Mouse (Mus musculus): ENCODE measurements at regions not wholly inside any gene's neighbourhood (a gene's known extent, or its start where the extent isn't known, plus 50 kb on each side); places are given as distances from the start of the nearest gene placed in this dataset.
A peak's percentile ranks its signal among the peaks of the same experiment; 100 is the strongest.
"Not testable (repeated sequence)": the region's sequence is repeated elsewhere in the genome, so short reads cannot be mapped to it uniquely, and the experiment has no call there.

DNA sequence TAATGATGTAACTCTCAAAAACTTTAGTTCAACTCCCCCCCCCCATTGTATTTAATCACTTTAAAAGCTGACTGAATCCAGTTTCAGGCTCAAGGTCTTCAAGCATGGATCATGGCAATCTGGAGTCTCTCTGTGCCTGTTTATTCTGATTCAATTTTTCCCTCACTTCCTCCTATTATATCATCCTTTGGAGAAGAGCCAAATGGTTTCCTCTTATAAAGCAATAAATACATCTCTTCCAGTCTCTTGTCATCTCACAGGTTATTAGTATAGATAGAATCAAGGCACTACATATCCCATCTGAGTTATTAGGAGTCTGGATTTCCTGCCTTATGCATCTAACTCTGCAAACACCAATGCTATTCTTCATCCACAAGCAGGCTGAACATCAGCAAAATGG, 530.2 kb upstream of the Pdcd1 start:
- DNase-seq (ENCODE audit: low spot score): no peak
- intact Hi-C loops (cut with DNase I): no loop called here

DNA sequence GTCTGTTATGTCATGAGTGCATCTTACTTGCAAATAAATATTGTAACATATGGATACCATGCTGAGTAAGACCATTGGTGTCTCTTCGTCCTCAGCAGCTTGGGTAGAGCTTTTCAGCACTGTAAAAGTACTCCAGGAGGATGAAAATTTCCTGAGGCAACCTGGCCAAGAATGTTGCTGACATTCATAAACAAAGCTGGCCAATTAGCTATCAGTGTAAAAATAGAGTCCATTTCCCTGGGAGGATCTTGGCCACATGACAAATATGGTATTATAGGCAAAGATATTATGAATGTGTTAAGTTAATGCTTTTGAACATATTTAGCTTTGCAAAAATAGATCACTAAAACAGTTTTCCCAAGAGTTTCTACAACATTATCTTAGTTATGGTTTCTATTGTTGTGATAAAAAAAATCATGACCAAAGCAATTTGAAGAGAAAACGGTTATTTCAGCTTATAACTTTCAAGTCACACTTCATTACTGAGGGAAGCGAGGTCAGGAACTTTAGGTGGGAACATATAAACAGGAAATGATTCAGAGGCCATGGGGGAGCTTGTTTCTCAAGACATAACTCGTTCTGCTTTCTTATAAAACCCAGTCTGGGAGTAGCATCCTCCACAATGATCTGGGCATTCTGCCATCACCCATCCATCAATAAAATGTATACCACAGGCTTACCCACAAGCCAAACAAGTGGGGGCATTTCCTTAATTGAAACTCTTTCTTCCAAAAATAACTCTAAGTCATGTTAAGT, 529.5 kb upstream of the Pdcd1 start:
- intact Hi-C loops (cut with DNase I): no loop called here
- no peak for DNase-seq (ENCODE audit: low spot score)

DNA sequence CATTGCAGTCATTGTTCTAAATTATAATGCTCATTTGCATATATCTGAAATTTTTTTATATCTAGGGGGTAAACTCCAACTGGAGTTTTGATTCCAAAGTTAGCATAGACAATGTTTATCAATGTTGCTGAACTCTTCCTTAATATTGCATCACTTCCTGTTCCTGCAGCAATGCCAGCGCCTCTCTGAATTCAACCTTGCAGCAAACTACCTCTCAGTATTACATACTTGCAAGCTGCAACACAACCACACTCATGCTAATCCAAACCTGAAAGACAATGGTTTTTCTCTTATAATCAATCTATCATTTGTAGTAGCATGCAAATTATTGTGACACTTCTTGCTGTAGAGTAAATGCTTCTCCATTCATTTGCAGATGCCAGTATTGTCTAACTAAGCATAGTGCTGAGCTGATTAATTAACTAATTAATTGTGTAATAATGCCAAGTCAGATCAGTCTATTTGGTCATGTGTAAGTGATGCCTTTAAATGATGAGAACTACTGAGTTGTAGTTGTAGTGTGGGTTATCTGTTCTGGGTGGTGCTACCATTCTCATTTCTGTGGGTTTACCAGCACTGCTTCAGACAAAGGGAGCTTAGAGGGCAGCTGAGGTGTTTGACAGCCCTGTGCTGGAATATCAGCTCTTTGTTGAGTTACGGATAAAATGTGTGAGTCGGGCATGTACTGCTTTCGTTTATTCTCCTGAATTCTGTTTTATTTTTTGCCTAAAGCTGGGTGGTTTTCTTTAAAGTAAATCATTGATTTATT, 480.6 kb upstream of the Pdcd1 start:
- intact Hi-C loops (cut with DNase I): no loop called here
- no peak for DNase-seq (ENCODE audit: low spot score)

DNA sequence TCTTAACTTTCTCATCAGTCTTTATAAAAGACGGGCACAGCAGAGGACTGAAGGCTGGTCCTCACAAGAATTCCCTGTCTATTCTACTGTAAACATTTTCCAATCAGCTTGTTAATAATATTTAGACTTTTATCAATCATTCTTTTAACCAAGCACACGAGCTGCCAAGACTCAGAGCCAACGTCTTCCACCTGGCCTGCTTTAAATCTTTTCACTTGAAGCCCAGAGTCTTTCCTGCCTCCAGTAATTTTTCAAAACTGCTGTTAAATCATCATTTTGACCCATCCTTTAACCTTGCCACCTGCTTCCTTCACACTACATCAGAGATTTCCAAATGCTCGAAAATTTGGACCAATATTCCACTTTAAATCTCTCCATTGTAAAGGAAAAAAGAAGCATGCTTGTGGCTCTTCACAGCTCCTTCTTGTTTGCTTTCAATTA, 451.7 kb upstream of the Pdcd1 start:
- intact Hi-C loops (cut with DNase I): no loop called here
- no peak for DNase-seq (ENCODE audit: low spot score)

DNA sequence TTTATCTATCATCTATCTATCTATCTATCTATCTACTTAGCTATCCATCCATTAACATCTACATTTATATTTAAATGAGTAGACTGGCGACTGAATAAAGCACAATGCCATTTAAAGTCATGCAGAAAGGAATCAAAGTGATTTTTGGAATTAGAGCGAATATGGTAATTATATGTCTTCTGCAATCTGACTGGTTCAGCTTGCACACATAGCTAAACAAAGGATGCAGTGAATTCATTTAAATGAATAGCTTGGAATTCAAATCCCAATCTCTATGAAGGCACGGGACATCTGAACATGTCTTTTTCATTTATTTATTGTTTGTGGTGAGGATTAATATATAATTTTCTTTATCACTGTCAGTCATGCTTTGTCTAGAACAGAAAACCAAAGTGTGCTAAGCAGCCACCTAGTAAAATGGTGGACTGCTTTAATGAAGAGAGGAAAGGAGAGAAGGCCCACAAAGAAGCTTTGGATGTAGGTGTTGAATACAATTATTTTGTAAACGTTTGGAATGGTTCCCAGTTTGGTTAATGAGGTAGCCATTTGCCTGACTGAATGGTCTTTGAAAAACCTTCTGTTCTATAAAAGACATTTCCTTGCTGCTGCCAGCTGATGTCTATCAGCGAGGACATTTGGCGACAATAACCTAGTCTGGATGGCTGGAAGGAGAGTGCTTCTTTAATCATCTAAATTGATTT, 451.2 kb upstream of the Pdcd1 start:
- intact Hi-C loops (cut with DNase I): no loop called here

DNA sequence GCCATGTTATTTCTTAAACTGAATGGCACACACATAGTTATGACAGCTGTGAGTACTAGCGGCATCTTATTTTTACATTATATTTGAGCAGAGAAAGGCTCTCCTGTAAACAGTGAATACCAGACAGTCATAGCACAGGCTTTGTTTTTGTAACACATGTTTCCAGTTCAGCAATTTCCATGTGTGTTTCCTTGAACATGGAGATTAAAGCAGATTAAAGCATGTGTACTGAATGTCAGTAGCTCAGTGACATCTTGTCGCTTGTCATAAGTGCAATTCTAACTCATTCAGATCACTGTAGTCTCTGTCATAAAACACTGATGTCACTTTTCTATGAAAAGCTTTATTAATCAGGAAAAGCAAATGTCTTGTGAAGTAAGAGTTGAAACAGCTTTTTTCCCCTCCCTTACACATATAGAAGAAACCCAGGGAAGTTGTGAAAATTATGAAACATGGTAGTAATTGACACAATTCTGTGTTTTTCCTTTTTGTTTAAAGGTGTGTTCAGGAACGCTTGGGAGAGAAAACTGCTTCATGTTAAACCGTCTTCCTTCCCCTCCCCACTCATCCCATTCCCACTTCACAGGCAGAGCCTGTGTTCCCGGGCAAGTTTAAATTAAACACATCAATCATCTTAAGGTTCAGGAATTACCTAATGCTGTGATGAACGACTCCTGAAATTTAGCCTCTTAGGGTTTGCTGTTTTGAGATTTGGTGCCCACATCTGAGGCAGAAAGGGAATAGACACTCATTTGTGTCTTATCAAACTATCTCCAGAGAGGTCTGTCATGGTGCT, 449.9 kb upstream of the Pdcd1 start:
- no peak for DNase-seq (ENCODE audit: low spot score)
- intact Hi-C loops (cut with DNase I): no loop called here

More for the DNA sequence above, 451.2 kb upstream of the Pdcd1 start:
- no peak for DNase-seq (ENCODE audit: low spot score)

DNA sequence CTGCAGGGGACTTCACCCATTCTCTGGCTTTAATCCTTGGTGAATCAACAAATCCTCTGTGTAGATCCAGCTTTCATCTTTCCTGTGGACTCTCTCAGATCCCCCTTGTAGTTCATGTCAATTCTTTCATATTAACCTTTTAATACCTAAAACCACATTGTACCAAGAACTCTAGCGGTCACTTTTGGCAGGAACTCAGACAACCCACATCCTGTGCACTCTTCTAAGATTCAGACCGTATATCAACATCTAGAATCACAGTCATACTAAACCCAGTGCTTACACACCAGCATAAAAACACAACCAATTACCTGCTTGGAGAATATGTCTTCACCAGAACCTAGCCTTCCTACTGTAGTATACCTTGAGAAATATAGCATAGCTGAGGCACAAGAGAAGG, 444.6 kb upstream of the Pdcd1 start:
- intact Hi-C loops (cut with DNase I): no loop called here
- no peak for DNase-seq (ENCODE audit: low spot score)

DNA sequence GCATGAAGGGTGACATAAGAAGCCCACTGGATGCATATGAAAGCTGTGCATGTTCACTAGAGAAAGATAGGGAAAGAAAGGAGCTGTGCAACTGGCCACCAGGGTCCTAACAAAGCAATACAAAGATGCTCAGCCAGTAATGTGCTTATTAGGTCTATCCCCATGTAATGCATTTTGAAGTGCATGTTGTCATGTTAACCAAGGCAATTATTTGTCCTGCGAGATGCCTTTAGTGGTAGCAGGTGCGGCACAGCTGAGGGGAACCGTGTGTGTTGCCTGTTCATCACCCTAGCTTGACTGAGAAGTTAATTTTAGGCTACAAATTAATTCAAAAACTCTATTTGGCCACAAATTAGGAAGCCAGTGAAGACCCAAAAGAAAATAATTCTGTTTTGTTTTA, 444.0 kb upstream of the Pdcd1 start:
- intact Hi-C loops (cut with DNase I): no loop called here
- DNase-seq (ENCODE audit: low spot score): no peak

DNA sequence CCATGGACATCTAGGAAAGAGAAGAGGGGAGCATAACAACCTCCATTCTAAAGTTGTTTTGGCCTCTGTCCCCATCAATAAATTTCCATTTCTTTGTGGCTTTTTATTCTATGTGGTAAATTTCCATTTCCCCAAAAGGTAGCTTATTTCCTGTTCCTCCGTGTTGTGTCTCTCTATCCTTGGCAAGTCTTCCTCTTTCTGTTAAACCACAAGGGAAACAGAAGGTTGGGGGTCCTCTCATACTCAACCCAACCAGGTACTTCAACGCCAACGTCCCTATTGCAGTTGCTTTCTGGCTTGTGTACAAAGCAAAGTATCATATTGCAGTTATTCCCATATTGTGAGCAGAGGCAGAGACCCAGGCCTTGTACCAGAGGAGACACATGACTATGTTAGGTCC, 434.7 kb upstream of the Pdcd1 start:
- DNase-seq (ENCODE audit: low spot score): no peak
- intact Hi-C loops (cut with DNase I): no loop called here

DNA sequence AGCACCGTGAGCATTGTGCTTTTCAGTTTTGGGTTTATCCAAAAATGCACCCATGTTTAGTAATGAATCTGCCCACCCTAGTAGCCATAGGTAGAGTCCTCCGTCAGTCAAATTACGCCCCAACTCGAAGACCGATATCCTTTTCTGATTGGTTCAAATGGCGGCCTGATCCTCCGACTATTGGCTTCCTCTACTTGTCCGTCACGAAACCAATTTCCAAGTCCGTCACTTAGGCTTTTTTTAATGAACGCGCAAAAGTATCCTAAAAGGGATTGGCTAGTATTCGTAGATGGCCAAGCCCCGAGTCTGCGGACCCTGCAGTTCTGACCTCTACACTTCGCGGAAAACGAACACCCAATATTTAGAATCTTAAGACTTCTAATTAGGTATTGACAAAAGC, 417.5 kb upstream of the Pdcd1 start:
- DNase-seq (ENCODE audit: low spot score): peak; percentile 20
- intact Hi-C loops (cut with DNase I): not testable (repeated sequence)

DNA sequence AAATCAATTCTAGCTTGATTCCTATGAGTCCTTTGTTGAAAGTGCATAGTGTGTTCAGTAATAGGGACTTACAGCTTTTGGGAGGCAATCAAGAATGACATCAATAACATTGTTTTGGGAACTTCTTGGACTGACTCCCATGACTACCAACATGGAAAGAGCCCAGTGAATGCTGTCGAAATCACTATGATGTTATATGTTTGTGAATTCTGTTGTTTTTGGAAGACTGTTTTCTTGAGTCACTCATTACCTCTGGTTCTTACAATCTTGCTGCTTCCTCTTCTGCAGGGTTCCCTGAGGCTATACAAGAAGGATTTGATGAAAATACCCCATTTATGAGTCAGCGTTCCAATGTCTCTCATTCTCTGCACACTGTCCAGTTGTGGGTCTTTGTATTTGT, 371.4 kb upstream of the Pdcd1 start:
- intact Hi-C loops (cut with DNase I): no loop called here
- no peak for DNase-seq (ENCODE audit: low spot score)

DNA sequence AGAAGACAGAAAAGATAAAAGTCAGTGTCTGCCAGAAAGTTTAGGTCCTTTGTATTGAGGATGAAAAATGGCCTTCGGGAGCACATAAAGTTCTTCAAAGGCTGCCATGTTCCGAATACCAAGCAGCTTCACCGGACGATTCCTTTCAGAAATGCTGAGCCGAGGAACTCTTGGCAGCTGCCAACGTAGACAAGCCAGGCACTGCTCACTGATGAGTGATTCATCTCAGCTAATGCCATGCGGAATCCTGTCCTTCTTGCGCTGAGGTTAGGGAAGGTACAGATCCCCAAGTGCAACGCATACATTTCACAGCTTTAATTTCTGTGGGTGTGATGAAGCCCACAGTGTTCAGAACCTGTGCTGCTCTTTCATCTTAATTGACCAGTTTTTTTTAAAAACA, 360.7 kb upstream of the Pdcd1 start:
- intact Hi-C loops (cut with DNase I): no loop called here
- no peak for DNase-seq (ENCODE audit: low spot score)

DNA sequence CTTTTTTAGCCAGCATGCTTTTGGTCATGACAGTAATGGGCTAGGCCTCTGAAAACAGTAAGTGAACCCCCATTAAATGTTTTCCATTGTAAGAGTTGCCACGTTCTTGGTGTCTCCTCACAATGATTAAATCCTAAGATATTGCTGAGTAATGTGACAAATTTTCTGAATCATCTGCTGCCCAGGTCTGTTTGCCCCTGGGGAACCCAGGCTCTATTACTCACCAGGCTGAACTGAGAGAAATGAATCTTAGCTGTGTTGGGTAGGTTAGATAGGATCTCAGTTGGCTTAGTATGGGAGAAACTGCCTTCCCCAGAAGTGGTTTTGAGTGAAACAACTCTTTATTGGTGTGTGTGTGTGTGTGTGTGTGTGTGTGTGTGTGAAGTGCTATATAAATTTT, 314.3 kb upstream of the Pdcd1 start:
- no peak for DNase-seq (ENCODE audit: low spot score)
- intact Hi-C loops (cut with DNase I): no loop called here

DNA sequence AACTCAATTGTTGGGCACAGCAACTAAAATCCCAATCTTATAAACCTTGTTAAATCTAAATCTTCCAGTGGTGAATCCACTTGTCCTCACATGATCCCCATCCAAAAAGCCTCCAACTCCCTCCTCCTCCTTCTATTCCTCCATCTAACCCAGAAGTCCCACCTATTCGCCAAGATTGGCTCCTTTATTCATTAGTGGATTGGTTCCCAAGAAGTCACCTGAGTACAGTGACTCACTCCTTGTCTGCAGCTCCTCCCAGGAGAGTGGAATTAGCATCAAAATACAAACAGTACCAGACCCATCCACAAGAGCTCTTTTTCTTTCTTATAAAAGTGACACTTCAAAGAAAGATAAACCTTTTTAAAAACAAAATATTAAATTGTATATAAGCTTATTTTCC, 304.6 kb upstream of the Pdcd1 start:
- no peak for DNase-seq (ENCODE audit: low spot score)

DNA sequence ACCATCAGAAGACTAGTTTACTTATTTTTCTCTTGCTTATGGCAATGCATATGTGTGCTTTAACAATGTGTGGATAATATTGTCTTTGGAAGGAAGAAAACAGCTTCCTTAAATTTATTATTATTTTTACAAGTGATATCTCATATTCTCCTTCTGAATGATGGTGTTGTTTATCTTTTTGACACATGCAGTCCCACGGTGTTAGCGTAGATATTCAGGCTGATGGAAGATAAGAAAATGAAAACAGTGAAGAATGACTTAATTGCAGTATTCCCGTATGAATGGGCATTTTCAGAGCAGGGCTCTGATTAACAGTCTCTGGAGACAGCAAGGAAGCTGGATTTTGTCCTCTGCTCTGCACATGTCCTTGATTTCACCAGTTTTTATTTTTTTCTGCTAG, 303.5 kb upstream of the Pdcd1 start:
- no peak for DNase-seq (ENCODE audit: low spot score)
- intact Hi-C loops (cut with DNase I): no loop called here

More for the DNA sequence above, 304.6 kb upstream of the Pdcd1 start:
- intact Hi-C loops (cut with DNase I): no loop called here

DNA sequence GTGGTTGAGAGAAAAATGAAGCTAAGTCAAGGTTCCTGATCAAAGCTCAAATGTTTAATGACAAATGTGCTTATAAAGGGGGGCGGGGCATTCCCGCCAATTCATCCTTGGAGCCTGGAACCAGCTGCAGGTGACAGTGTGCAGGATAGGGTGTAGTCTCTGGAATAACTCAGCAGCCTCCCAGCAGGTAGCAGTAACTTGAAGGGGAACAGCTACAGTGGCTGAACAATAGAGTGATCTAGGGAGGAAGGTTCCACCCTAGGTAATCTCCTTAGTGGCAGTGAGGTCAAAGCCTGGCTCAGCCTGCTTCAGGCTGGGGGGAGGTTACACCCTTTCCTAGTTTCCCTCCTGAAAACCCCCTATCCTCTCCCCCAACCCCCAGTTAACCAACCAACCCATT, 290.2 kb upstream of the Pdcd1 start:
- intact Hi-C loops (cut with DNase I): no loop called here
- no peak for DNase-seq (ENCODE audit: low spot score)

DNA sequence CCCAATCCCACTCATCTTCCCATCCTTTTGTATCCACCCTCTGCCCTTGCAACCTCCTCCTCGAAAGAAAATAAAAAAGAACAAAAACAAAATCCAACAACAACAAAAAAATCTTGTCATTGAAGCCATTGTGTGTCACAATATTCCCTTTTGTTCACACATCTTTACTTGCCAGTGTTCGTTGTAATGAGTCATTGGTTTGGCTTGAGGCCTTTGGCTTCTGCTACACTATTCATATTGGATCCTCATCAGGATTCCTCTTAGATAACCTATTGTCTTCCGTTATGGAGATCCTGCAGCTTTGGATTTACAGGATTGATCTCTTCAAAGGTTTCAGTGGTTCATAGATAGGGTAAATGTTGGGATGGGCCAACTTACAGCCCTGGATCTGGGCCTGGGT, 288.9 kb upstream of the Pdcd1 start:
- intact Hi-C loops (cut with DNase I): no loop called here
- no peak for DNase-seq (ENCODE audit: low spot score)

DNA sequence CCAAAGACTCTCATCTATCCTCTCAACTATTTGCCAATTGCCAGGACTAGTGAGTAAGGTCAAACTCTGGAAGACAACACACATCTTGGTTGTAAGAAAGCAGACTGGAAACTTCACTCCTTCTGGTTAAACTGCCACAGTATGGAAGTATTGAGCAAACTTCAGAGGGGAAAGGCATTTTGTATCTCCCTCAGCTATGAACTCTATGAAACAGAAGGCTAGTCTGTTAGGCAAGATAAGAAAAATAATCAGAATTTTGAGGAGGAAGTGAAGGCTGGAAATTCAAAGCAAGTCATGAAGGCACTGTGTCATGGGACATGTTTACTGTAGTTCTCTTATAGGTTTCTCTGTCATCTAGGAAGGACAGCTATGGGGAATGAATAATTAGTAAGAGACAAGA, 265.7 kb upstream of the Pdcd1 start:
- DNase-seq (ENCODE audit: low spot score): no peak
- intact Hi-C loops (cut with DNase I): no loop called here

DNA sequence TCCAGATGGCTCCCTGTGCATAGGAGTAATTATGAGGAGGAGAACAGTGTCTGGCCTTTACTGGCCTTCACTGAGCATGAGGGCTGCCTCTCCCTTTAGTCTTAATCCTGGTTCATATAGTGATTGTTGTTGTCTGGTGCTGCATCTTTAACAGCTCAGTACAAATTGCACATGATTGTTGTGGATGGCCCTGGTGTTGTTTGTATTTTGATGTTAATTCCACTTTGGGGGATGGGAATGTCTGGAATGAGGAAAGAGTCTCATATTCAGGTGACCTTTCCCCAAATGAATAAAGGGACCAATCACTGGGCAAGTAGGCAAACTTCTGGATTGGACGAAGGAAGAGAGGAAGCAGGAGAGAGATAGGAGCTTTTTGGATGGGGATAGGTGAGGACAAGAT, 246.0 kb upstream of the Pdcd1 start:
- no peak for DNase-seq (ENCODE audit: low spot score)
- intact Hi-C loops (cut with DNase I): no loop called here

DNA sequence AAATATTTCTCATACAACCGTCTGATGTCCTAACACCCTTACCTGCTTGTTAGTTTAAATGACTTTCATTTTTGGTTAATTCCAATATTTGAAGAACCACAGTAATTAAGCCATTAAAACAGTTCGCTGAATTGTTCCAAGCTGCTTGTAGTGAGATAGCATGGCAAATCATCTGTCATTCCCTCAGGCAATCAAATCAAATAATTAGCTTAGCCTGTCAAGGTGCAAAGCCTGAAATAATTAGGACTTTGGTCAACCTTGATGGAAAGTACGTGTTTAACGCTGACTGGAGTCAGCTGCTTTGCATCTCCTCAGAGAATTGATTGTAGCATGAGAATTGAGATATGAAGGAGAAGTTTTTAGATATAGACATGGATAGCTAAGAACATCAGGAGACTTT, 220.2 kb upstream of the Pdcd1 start:
- intact Hi-C loops (cut with DNase I): no loop called here
- no peak for DNase-seq (ENCODE audit: low spot score)

Data from heart, postnatal 25 days (tissue).